Mouse (Mus musculus): ENCODE data around the gene Zcchc13.

GRCm38 (mm10) chrX:103584262-103584661 is 46.1 kb upstream of the Zcchc13 start:
- TF ChIP-seq EP300 (IDR thresholded peaks at IDR 0.05; ENCODE audit: low read depth) (no peak), CTCF (IDR thresholded peaks at IDR 0.05; ENCODE audit: low read depth) (no peak)
